ENCODE assay signal across 15 mouse cellular contexts in the genomic region with DNA sequence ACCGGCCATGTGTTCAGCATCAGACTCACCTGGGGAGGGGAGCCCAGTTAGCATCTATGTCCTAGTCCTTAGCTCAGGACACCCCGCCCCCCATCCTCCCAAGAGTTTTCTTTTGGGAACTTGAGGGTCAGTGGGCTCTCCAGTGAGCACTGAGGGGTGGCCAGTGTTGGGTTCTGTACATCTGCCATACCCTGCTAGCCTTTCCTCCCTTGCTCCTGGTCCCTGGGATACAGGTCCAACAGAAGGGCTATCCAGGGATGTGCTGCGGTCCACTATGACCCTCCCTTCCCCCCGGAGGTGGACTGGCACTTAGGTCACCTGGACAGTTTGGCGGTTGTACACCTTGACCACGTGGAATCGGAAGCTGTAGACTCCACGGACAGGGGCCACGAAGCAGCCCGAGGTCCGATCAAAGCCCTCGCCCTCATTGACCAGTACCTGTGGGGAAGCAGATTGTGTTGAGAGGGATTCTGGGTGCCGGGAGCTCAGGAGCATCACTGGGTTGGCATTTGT. TPM values are rescaled to one million over a fixed set of nuclear protein-coding genes. Genes with fewer than 3 reads are reported as not detected.
DNase-seq lines count a peak whose midpoint lies in the region; ATAC-seq and TF ChIP-seq lines count a peak whose summit lies in the region.
"Had no signal": no experiment of that assay in that cellular context is flagged by ENCODE, and none has a peak within 500 bp of the region (broad histone marks: within the 10 kb centered on the region; RNA-seq: fewer than 3 reads in every experiment).

No protein-coding gene starts in this region.

- no peak for TF ChIP-seq EP300 in liver, postnatal 0 days (IDR thresholded peaks at IDR 0.05; ENCODE audit: low read depth)

- H3K9ac ChIP-seq in heart, embryonic 11.5 days (ENCODE audit: low read depth, low read length), result 0 out of 2 replicates have a peak overlapping the region, but pooled peaks have one; percentile 17
- H3K9ac ChIP-seq in intestine, embryonic 15.5 days, result no peak overlapping the region
- no peak overlapping the region for H3K9ac ChIP-seq in liver, postnatal 0 days (replicated peaks)

- no peaks in the 10 kb centered on the region for H3K9me3 ChIP-seq in heart, embryonic 11.5 days (replicated peaks; ENCODE audit: control insufficient read depth, low read length)
- no peaks in the 10 kb centered on the region for H3K9me3 ChIP-seq in intestine, embryonic 15.5 days
- H3K9me3 ChIP-seq in liver, postnatal 0 days (ENCODE audit: low read length), result no peaks in the 10 kb centered on the region

- no peak for ATAC-seq in heart, embryonic 11.5 days (replicated peaks; ENCODE audit: insufficient number of reproducible peaks, low FRiP score, low TSS enrichment)
- no peak for ATAC-seq in intestine, embryonic 15.5 days
- no peak for ATAC-seq in liver, postnatal 0 days
- ATAC-seq: forebrain, embryonic 16.5 days had no signal

- H3K4me2 ChIP-seq in heart, embryonic 11.5 days, result no peak overlapping the region
- H3K4me2 ChIP-seq in intestine, embryonic 15.5 days (replicated peaks), result no peak overlapping the region
- no peak overlapping the region for H3K4me2 ChIP-seq in liver, postnatal 0 days (ENCODE audit: low read depth, low read length)
- H3K4me2 ChIP-seq: midbrain, embryonic 11.5 days had no signal

- WGBS in heart, embryonic 11.5 days (ENCODE audit: insufficient replicate concordance), result 88% methylated on average over 13 of the region's 13 CpGs
- WGBS in intestine, embryonic 15.5 days, result 92% methylated on average over 13 of the region's 13 CpGs
- 82% methylated on average over 13 of the region's 13 CpGs for WGBS in liver, postnatal 0 days (ENCODE audit: insufficient replicate concordance)

- no peak overlapping the region for H3K27ac ChIP-seq in heart, embryonic 11.5 days (ENCODE audit: low read depth, low read length)
- 0 out of 2 replicates have a peak overlapping the region, but pooled peaks have one; percentile 66 for H3K27ac ChIP-seq in intestine, embryonic 15.5 days
- peak overlapping the region; percentile 85 for H3K27ac ChIP-seq in liver, postnatal 0 days (ENCODE audit: low read depth)
- H3K27ac ChIP-seq in layer of hippocampus, adult 2 months, result no peak overlapping the region
- H3K27ac ChIP-seq: heart, adult 2 months had no signal

- H3K4me1 ChIP-seq in heart, embryonic 11.5 days (ENCODE audit: control insufficient read depth, insufficient read depth, low read length), result peaks cover 19% of the 10 kb centered on the region
- H3K4me1 ChIP-seq in intestine, embryonic 15.5 days (replicated peaks), result peaks cover 39% of the 10 kb centered on the region
- peaks cover 40% of the 10 kb centered on the region for H3K4me1 ChIP-seq in liver, postnatal 0 days (ENCODE audit: insufficient read depth)

- TF ChIP-seq CTCF in liver, postnatal 0 days (IDR thresholded peaks at IDR 0.05; ENCODE audit: low read depth), result no peak
- no peak for TF ChIP-seq CTCF in layer of hippocampus, adult 2 months (conservative IDR thresholded peaks at IDR 0.05)

- no peaks in the 10 kb centered on the region for H3K27me3 ChIP-seq in heart, embryonic 11.5 days (ENCODE audit: control insufficient read depth, insufficient read depth, low read length)
- no peaks in the 10 kb centered on the region for H3K27me3 ChIP-seq in intestine, embryonic 15.5 days (replicated peaks)
- H3K27me3 ChIP-seq in liver, postnatal 0 days (ENCODE audit: insufficient read depth, low read length), result no peaks in the 10 kb centered on the region

- no peak for DNase-seq in heart, adult 9 months (ENCODE audit: low spot score in 2 of 2)
- peak; percentile 69 for DNase-seq in cerebellum, adult 8-10 months
- DNase-seq in liver, postnatal 0 days, result no peak
- no peak for DNase-seq in urinary bladder, postnatal 25 days (ENCODE audit: low spot score)
- no peak for DNase-seq in layer of hippocampus, adult 2 months (ENCODE audit: low spot score in 2 of 2)
- DNase-seq in T-cell, adult 2 months (ENCODE audit: low spot score), result no peak
- DNase-seq: heart, adult 2 months; heart, postnatal 36 days; kidney, adult 9 months had no signal

- peaks cover 8% of the 10 kb centered on the region for H3K36me3 ChIP-seq in heart, embryonic 11.5 days (ENCODE audit: control insufficient read depth, insufficient read depth, low read length)
- H3K36me3 ChIP-seq in intestine, embryonic 15.5 days, result peaks cover 19% of the 10 kb centered on the region
- H3K36me3 ChIP-seq in liver, postnatal 0 days (replicated peaks; ENCODE audit: insufficient read depth, low read length), result peaks cover 20% of the 10 kb centered on the region

- H3K4me3 ChIP-seq in heart, embryonic 11.5 days (ENCODE audit: low read depth, low read length), result no peak overlapping the region
- no peak overlapping the region for H3K4me3 ChIP-seq in intestine, embryonic 15.5 days (replicated peaks)
- no peak overlapping the region for H3K4me3 ChIP-seq in liver, postnatal 0 days (ENCODE audit: low read depth, low read length)
- H3K4me3 ChIP-seq in layer of hippocampus, adult 2 months, result no peak overlapping the region
- H3K4me3 ChIP-seq: heart, adult 2 months had no signal

RNA-seq across cellular contexts. Expression of a gene that starts 1.0 kb away (rescaled TPM):
- polyA plus RNA-seq in heart, embryonic 11.5 days (2014; fragmentation: Nextera tagmentation; extraction: Ambion mirVana), result 0.30 and 0.42 TPM in 2 replicates
- 0.18 and 0.29 TPM in 2 replicates for polyA plus RNA-seq in intestine, embryonic 15.5 days (2015; fragmentation: Nextera tagmentation; extraction: Ambion mirVana)
- 0.29 and 0.40 TPM in 2 replicates for polyA plus RNA-seq in liver, postnatal 0 days (2015; fragmentation: Nextera tagmentation; extraction: Ambion mirVana)
- total RNA-seq in layer of hippocampus, adult 2 months (2021), result under 1 TPM; 0.32 to 0.54 TPM
- total RNA-seq: adrenal gland, adult 18-20 months; gastrocnemius, adult 18-20 months had no signal

RNA-seq across cellular contexts. Expression of a gene that starts 1.5 kb away (rescaled TPM):
- 6.0 and 8.9 TPM in 2 replicates for polyA plus RNA-seq in heart, embryonic 11.5 days (2014; fragmentation: Nextera tagmentation; extraction: Ambion mirVana)
- 15.1 and 15.4 TPM in 2 replicates for polyA plus RNA-seq in intestine, embryonic 15.5 days (2015; fragmentation: Nextera tagmentation; extraction: Ambion mirVana)
- 4.6 and 5.2 TPM in 2 replicates for polyA plus RNA-seq in liver, postnatal 0 days (2015; fragmentation: Nextera tagmentation; extraction: Ambion mirVana)
- 10 to 100 TPM; 13.2 to 14.7 TPM for total RNA-seq in layer of hippocampus, adult 2 months (2021)

RNA-seq across cellular contexts. Expression of a gene that starts 16.9 kb away (rescaled TPM):
- 36.9 and 42.2 TPM in 2 replicates for polyA plus RNA-seq in heart, embryonic 11.5 days (2014; fragmentation: Nextera tagmentation; extraction: Ambion mirVana)
- polyA plus RNA-seq in intestine, embryonic 15.5 days (2015; fragmentation: Nextera tagmentation; extraction: Ambion mirVana), result 73.6 and 80.3 TPM in 2 replicates
- 26.2 and 26.9 TPM in 2 replicates for polyA plus RNA-seq in liver, postnatal 0 days (2015; fragmentation: Nextera tagmentation; extraction: Ambion mirVana)
- total RNA-seq in layer of hippocampus, adult 2 months (2021), result 10 to 100 TPM; 63.5 to 78.7 TPM

RNA-seq across cellular contexts. Expression of a gene that starts 29.4 kb away (rescaled TPM):
- 12.5 and 20.3 TPM in 2 replicates for polyA plus RNA-seq in heart, embryonic 11.5 days (2014; fragmentation: Nextera tagmentation; extraction: Ambion mirVana)
- polyA plus RNA-seq in intestine, embryonic 15.5 days (2015; fragmentation: Nextera tagmentation; extraction: Ambion mirVana), result 14.5 and 18.3 TPM in 2 replicates
- polyA plus RNA-seq in liver, postnatal 0 days (2015; fragmentation: Nextera tagmentation; extraction: Ambion mirVana), result 0.63 and 0.70 TPM in 2 replicates
- 1 to 10 TPM; 7.9 to 8.9 TPM for total RNA-seq in layer of hippocampus, adult 2 months (2021)

Comparison
In these comparisons a context has a peak if more than half of its experiments do, and no peak if none do; other contexts are left out.
1. H3K27ac ChIP-seq: peak in intestine, embryonic 15.5 days (single experiment) and liver, postnatal 0 days (single experiment); none in heart, embryonic 11.5 days (single experiment) and layer of hippocampus, adult 2 months (single experiment).